Mouse (Mus musculus) liver, embryonic 14.5 days (tissue): Measurements from ENCODE around the gene Magt1.

Experiments
- CTCF ChIP-seq: IDR thresholded peaks from 2 replicates; pipeline ENCODE4 v1.5.1; 2016; ENCODE audit warnings: antibody characterized with exemption, low read depth, control low read depth
- EP300 ChIP-seq: IDR thresholded peaks from 2 replicates; pipeline ENCODE4 v1.6.1; 2016; ENCODE audit warnings: antibody characterized with exemption, low read depth

DNA sequence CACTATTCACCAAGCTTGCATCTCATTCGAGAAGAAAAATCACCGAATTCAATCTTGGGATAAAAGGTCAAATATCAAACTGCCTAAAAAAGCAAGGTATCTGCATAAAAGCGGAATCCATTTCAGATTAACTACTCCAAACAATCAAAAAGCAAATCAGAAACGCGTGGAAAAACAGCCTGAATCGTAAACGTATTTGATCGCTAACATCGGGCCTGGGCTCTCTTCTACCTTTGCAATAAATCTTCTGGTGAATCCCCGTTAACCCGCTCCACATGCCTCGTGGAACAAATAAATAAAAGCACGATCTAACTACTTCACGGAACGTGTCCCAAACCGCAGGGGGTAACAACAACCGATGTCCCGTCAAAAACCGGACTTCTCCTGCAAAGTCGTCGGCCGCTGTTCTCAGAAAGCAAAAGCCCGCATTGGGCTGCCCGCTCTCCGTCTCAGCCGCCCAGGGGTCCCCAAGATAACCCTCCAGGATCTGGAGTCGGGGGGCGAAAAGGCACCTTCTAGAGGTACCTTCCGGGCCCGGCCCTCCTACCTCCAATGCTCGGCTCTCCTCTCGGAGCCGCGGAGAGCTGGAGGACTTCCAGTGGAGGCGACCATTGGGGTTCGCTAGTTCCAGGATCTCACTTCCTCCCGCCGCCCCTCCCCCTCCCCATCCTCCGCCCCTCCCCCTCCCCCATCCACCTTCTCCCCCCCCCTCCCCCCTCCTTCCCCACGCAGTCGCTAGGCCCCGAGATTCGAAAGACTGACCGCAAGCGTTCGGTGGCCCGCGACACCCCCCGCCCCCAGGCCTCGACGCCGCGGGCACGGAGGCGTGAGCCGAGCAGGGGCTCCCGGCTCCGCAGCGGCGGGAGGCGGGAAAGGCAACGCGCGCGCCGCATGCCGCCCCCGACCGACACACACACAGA, 83.5 kb downstream of the Magt1 start:
- no peak for TF ChIP-seq CTCF
- no peak for TF ChIP-seq EP300
